ENCODE assay signal across 29 mouse cellular contexts in the genomic region with DNA sequence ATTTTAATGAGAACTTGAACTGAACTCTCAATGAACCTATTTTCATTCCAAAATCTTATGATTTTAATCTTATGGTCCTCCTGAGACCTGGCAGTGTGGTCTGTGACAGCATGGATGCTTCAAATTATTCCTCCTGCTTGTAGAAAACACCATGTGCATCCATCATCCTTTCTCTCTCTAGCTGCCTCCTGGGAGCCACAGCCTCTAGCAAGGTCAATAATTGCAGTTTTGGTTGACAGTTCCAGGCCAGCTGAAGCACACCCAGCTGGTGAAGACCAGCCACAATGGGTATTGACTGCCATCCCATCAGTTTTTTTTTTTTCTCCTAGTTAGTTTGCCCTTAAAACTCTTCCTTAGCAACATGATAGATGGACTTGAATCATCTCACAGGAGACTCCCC.
A peak's percentile ranks its signal among the peaks of the same experiment; 100 is the strongest.
DNase-seq lines count a peak whose midpoint lies in the region; ATAC-seq lines count a peak whose summit lies in the region.
"Had no signal": no experiment of that assay in that cellular context is flagged by ENCODE, and none has a peak within 500 bp of the region (broad histone marks: within the 10 kb centered on the region; RNA-seq: fewer than 3 reads in every experiment).

No protein-coding gene starts in this region.

- H3K4me1 ChIP-seq in hindbrain, embryonic 10.5 days (replicated peaks) = no peaks in the 10 kb centered on the region
- H3K4me1 ChIP-seq in hindbrain, embryonic 16.5 days (ENCODE audit: control insufficient read depth, insufficient read depth, low read depth, low read length) = no peaks in the 10 kb centered on the region
- H3K4me1 ChIP-seq in neural tube, embryonic 12.5 days = no peaks in the 10 kb centered on the region
- no peaks in the 10 kb centered on the region for H3K4me1 ChIP-seq in neural tube, embryonic 14.5 days (ENCODE audit: control insufficient read depth, insufficient read depth, low read length)
- H3K4me1 ChIP-seq: embryonic facial prominence, embryonic 12.5 days; forebrain, embryonic 10.5 days; forebrain, embryonic 15.5 days; limb, embryonic 10.5 days; limb, embryonic 15.5 days; liver, embryonic 13.5 days; midbrain, embryonic 10.5 days had no signal

- no peak overlapping the region for H3K9ac ChIP-seq in hindbrain, embryonic 16.5 days (ENCODE audit: low read depth, low read length)
- H3K9ac ChIP-seq in neural tube, embryonic 12.5 days = no peak overlapping the region
- no peak overlapping the region for H3K9ac ChIP-seq in neural tube, embryonic 14.5 days (replicated peaks; ENCODE audit: low read depth, low read length)
- H3K9ac ChIP-seq: embryonic facial prominence, embryonic 12.5 days; forebrain, embryonic 15.5 days; limb, embryonic 15.5 days; liver, embryonic 13.5 days had no signal

- no peaks in the 10 kb centered on the region for H3K27me3 ChIP-seq in hindbrain, embryonic 10.5 days (ENCODE audit: insufficient read depth, poor library complexity, severe bottlenecking)
- H3K27me3 ChIP-seq in hindbrain, embryonic 16.5 days (replicated peaks; ENCODE audit: control insufficient read depth, insufficient read depth, low read length) = no peaks in the 10 kb centered on the region
- H3K27me3 ChIP-seq in neural tube, embryonic 12.5 days (replicated peaks) = no peaks in the 10 kb centered on the region
- no peaks in the 10 kb centered on the region for H3K27me3 ChIP-seq in neural tube, embryonic 14.5 days (ENCODE audit: control insufficient read depth, insufficient read depth, low read length)
- H3K27me3 ChIP-seq: embryonic facial prominence, embryonic 12.5 days; forebrain, embryonic 15.5 days; limb, embryonic 15.5 days; liver, embryonic 13.5 days had no signal

- H3K36me3 ChIP-seq in hindbrain, embryonic 10.5 days = no peaks in the 10 kb centered on the region
- H3K36me3 ChIP-seq in hindbrain, embryonic 16.5 days (ENCODE audit: control insufficient read depth, insufficient read depth, low read length) = no peaks in the 10 kb centered on the region
- H3K36me3 ChIP-seq in neural tube, embryonic 12.5 days = no peaks in the 10 kb centered on the region
- H3K36me3 ChIP-seq in neural tube, embryonic 14.5 days (ENCODE audit: control insufficient read depth, insufficient read depth, low read length) = no peaks in the 10 kb centered on the region
- H3K36me3 ChIP-seq: embryonic facial prominence, embryonic 12.5 days; forebrain, embryonic 10.5 days; forebrain, embryonic 15.5 days; limb, embryonic 10.5 days; limb, embryonic 15.5 days; liver, embryonic 13.5 days; midbrain, embryonic 10.5 days had no signal

- ATAC-seq in hindbrain, embryonic 16.5 days = no peak
- ATAC-seq in neural tube, embryonic 12.5 days (ENCODE audit: low FRiP score, low read depth) = peak; percentile 58
- ATAC-seq in neural tube, embryonic 14.5 days (ENCODE audit: low read depth) = peak; percentile 69
- ATAC-seq: CD4-positive, CD25-positive, alpha-beta regulatory T cell, adult 4 months; forebrain, embryonic 15.5 days; intestine, embryonic 16.5 days had no signal

- peak; percentile 2 for DNase-seq in hindbrain, embryonic 10.5 days (ENCODE audit: low spot score)
- peak; percentile 6 to 13 for DNase-seq in kidney, postnatal 4 days
- DNase-seq in kidney, adult 8-10 months = no peak
- DNase-seq in neural tube, embryonic 10.5 days (ENCODE audit: extremely low spot score, low spot score) = no peak
- DNase-seq: adrenal gland, postnatal 14 days; cerebellum, adult 11-12 months; cerebellum, adult 9-11 months; gastrocnemius, postnatal 36 days; heart, adult 18-20 months; heart, postnatal 36 days; liver, embryonic 13.5 days; lung, adult 18-20 months; lung, postnatal 10 days; right cerebral cortex, postnatal 4 days; thymus, adult 18-20 months; thymus, postnatal 36 days had no signal

- H3K4me2 ChIP-seq in hindbrain, embryonic 16.5 days (ENCODE audit: low read length) = no peak overlapping the region
- no peak overlapping the region for H3K4me2 ChIP-seq in neural tube, embryonic 12.5 days (replicated peaks)
- H3K4me2 ChIP-seq in neural tube, embryonic 14.5 days (ENCODE audit: low read depth, low read length) = no peak overlapping the region
- H3K4me2 ChIP-seq: embryonic facial prominence, embryonic 12.5 days; forebrain, embryonic 15.5 days; heart, embryonic 11.5 days; limb, embryonic 15.5 days; liver, embryonic 13.5 days had no signal

- H3K4me3 ChIP-seq in hindbrain, embryonic 10.5 days = no peak overlapping the region
- no peak overlapping the region for H3K4me3 ChIP-seq in hindbrain, embryonic 16.5 days (ENCODE audit: low read length)
- H3K4me3 ChIP-seq in neural tube, embryonic 12.5 days = no peak overlapping the region
- H3K4me3 ChIP-seq in neural tube, embryonic 14.5 days (ENCODE audit: low read depth, low read length) = no peak overlapping the region
- H3K4me3 ChIP-seq: embryonic facial prominence, embryonic 12.5 days; forebrain, embryonic 10.5 days; forebrain, embryonic 15.5 days; limb, embryonic 10.5 days; limb, embryonic 15.5 days; liver, embryonic 13.5 days; midbrain, embryonic 10.5 days had no signal

- no peaks in the 10 kb centered on the region for H3K9me3 ChIP-seq in hindbrain, embryonic 10.5 days
- H3K9me3 ChIP-seq in hindbrain, embryonic 16.5 days (ENCODE audit: control insufficient read depth, low read length) = no peaks in the 10 kb centered on the region
- no peaks in the 10 kb centered on the region for H3K9me3 ChIP-seq in neural tube, embryonic 12.5 days
- no peaks in the 10 kb centered on the region for H3K9me3 ChIP-seq in neural tube, embryonic 14.5 days (ENCODE audit: control insufficient read depth, low read length)
- H3K9me3 ChIP-seq: embryonic facial prominence, embryonic 12.5 days; forebrain, embryonic 10.5 days; forebrain, embryonic 15.5 days; limb, embryonic 10.5 days; limb, embryonic 15.5 days; liver, embryonic 13.5 days; midbrain, embryonic 10.5 days had no signal

- no peak overlapping the region for H3K27ac ChIP-seq in hindbrain, embryonic 10.5 days
- H3K27ac ChIP-seq in hindbrain, embryonic 16.5 days (ENCODE audit: low read depth, low read length) = no peak overlapping the region
- no peak overlapping the region for H3K27ac ChIP-seq in neural tube, embryonic 12.5 days
- no peak overlapping the region for H3K27ac ChIP-seq in neural tube, embryonic 14.5 days (ENCODE audit: low read depth, low read length)
- H3K27ac ChIP-seq: embryonic facial prominence, embryonic 12.5 days; forebrain, embryonic 10.5 days; forebrain, embryonic 15.5 days; limb, embryonic 10.5 days; limb, embryonic 15.5 days; liver, embryonic 13.5 days; midbrain, embryonic 10.5 days; stomach, postnatal 0 days had no signal

Comparison
In these comparisons a context has a peak if more than half of its experiments do, and no peak if none do; other contexts are left out.
1. DNase-seq: peak in hindbrain, embryonic 10.5 days (single experiment) and kidney, postnatal 4 days (2 of 2); none in kidney, adult 8-10 months (0 of 2) and neural tube, embryonic 10.5 days (single experiment).